Mouse (Mus musculus) NIH3T3 (cell line): Measurements from ENCODE around the gene Ier2.
"Not testable (repeated sequence)": the region's sequence is repeated elsewhere in the genome, so short reads cannot be mapped to it uniquely, and the experiment has no call there.

Experiments used
- DNase-seq: peaks from one replicate; pipeline ENCODE4 v3.0.0-alpha.2; 2012; ENCODE audit warnings: low read depth

Ier2 gene

DNA sequence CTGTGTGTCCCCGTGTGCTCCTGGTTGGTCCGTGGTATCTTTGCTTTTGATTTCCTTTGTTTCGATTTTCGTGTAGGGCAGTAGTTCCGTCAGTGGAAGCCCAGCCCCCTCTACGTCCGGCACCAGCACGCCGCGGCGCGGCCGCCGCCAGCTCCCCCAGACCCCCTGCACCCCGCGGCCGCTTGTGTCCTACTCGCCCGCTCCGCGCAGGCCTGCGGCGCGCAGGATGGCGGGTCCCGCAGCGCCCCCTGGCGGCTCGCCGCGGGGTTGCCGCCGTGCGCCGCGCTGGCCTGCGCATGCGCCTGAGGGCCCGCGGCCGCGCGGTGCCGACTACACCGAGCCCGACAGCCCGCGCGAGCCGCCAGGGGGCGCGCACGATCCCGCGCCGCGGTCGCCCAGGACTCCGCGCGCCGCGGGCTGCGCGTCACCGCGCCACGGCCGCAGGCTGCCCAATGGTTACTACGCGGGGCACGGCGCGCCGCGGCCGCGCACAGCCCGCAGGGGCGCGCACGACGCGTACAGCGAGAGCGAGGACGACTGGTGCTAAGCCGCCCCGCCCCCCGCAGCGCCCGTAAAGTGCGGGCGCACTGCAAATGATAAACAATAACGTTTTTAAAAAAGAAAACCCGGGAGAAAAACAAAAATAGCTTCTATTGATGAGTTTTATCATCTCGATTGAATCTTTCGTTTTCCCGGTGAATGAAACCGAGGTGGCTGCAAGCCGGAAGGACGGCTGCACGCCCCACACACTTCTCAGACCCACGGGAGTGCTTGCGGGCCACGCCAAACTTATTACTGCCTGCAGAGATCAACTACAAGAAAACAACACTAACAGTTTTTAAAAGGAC lies 23.3 kb downstream of the Ier2 start:
- peak; percentile 98 for DNase-seq

DNA sequence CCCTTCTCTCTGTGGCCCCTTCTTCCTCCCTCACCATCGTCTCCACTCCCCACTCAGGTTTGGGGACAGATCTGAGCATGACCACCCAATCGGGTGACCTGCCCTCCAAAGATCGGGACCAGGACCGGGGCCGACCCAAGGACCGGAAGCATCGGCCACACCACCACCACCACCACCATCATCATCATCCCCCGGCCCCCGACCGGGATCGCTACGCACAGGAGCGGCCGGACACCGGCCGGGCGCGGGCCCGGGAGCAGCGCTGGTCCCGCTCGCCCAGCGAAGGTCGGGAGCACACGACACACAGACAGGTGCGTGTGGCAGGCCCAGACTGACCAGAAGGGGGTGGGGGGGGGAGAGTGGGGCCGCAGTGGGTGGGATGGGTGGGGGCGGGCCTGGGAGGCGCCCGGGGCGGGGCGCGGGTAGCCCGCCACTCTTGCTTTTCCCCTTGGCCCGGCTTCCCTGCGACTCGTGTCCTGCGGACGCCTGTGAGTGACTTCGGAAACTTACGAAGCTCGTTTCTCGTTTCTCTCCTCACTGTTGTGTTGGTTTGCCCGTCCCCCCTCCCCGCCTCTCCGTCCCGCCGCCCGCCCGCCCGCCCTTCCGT lies 24.0 kb downstream of the Ier2 start:
- DNase-seq, result no peak

DNA sequence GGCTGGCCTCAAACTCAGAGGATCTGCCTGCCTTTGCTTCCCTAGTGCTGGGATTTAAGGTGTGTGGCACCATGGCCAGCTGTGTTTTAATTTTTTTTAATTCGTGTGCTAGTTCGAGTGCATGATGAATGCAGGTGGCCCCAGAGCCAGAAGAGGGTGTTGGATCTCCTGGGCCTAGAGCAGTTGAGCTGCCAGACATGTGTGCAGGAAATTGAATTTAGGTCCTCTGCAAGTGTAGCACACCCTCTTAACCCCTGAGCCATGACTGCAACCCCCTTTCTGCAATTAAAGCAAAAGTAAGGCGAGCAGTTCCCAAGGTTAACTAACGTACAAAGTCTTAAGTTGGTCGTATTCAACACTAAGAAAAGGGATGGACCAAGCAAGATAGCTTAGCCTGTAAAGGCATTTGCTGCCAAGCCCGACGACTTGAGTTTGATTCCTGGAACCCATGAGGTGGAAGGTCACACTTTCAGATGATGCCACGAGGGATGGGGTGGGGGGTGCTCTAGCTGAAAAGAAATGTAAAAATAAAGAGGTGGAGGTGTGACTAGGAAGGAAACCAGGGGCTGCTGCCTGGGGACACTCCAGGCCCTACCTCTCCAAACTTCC lies 24.6 kb downstream of the Ier2 start:
- DNase-seq, result peak; percentile 43

DNA sequence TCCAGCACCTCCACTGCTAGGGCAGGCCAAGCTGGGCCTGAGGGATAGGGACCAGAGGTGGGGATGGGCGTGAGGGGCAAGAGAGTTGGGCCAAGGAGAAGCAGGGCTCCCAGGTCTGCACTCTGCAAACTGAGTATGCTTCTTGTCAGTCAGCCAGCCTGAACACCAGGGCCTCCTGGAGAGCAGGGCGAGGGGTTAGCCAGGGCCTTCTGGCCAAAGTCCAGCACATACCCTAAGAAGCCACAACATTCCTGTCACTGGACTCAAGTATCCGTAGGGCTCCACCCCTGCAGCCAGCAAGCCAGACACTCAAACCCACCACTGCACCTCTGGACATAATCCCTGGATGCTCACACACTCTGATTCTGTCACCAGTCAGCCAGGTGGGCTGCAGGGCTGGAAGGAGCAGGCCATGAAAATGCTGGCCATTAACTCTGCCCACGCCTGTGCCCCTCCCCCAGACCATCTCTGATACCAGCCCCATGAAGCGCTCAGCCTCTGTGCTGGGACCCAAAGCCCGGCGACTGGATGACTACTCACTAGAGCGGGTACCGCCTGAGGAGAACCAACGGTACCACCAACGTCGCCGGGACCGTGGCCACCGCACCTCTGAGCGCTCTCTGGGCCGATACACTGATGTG lies 26.5 kb downstream of the Ier2 start:
- DNase-seq, result peak; percentile 94

DNA sequence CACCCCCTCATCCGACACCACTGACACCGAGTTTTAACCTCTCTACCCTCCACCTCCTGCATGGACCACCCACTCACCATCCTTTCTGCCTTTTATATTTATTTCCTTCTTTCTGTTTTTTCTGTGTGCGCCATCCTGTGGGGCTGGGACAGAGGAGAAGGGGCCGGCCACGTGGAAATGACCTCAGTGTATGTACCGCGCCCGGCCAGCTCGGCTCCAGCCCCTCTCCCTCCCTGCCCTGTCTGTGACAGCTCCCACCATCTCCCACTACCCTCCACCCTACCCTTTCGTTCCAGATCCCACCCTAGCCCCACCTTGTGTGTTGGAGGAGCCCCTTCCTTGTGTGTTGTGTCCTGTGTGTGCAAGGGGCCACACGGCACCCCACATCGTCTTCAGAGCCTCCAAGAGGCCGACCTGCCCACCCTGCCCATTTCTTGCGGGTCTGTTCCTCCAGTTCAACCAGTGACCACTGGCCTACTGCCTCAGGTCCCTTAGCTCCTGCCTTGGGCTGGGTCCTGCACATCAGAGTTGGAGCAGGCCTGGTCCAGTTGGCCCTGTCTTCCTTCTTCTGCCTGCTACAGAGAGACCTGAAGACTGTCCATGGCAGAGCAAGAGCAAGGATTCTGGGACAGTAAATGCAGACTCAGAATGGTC lies 27.1 kb downstream of the Ier2 start:
- DNase-seq, result no peak

DNA sequence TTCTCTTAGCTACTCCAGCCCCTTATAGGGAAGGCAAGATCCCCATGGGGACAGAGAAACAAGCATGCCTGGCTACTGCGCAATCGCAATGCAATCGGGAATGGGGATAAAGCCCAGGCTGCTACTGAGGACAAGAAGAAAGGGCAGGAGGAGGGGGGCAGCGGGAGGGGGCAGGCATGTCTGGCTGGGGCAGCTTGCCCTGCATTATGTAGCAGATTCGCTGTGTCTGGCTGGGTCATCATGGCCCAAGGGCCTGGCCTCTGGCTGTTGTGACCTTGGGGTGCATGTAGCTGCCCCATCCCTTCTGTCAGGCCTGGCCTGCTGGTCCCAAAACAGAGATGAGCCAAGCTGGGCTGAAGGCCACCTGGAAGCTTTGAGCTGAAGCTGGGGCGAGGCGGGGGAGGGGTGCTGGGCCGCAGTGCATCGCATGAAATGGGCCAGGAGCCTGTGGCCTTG lies 27.8 kb downstream of the Ier2 start:
- peak; percentile 90 for DNase-seq

DNA sequence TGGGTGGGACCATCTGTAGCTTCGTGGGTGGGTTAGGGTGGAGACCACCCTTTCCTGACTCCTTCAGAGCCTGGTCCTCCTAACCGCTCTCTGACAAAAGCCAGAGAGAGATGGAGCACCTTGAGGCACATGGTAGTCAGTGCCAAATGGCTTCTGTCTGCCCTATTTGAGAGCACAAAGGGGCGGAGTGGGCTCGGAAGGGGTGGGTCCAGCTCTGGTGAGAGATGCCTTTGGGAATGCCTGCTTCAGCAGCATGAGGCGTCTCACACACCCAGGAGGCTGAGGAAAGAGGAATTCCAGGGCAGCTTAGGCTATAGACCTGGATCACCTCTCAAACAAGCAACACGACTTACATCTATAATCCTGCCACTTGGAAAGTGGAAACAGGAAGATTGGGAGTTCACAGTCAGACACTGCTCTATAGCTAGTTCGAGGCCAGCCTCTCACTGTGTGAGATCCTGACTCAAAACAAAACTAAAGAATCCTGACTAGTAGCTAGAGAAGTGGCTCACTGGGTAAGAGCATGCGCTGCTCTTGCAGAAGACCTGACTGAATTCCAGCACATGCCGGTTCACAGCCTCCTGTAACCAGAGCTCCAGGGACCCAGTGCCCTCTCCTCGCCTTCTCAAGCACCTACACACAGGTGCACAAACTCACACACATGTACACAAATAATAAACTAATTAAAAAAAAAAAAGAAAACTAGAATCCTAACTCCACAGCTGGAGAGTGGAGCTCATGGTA lies 28.6 kb downstream of the Ier2 start:
- peak; percentile 57 for DNase-seq

DNA sequence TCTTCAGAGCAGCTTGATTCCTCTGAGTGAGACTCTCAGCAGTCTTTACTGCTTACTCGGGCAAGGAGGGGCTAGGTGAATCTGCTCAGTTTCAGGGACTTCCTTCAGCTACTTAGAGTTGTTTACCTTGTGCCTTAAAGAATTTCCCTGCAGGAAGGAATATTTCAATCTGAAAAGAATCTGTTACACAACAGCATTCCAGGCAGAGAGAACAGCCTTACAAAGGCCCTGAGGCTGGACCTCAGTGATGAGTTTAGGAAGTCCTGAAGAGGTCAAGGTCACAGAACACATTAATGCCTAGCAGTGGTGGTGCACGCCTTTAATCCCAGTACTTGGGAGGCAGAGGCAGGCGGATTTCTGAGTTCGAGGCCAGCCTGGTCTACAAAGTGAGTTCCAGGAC lies 30.8 kb downstream of the Ier2 start:
- no peak for DNase-seq

DNA sequence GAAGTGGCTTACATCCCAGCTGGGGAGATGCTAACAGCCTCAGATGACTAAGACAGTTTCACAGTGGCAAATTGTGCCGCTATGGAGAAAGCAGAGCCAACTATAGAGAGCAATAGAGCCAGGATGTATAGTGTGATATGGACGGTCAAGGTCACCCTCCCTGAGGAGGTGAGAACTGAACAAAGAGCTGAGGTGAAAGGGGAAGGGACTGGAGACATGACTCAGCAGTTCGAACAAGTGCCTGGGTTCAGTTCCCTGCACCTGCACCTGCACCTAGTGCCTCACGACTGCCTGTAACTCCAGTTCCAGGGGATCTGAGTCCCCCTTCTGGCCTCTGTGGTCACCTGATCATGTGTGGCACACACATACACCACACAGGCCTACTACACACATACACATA lies 32.5 kb downstream of the Ier2 start:
- DNase-seq, result no peak

DNA sequence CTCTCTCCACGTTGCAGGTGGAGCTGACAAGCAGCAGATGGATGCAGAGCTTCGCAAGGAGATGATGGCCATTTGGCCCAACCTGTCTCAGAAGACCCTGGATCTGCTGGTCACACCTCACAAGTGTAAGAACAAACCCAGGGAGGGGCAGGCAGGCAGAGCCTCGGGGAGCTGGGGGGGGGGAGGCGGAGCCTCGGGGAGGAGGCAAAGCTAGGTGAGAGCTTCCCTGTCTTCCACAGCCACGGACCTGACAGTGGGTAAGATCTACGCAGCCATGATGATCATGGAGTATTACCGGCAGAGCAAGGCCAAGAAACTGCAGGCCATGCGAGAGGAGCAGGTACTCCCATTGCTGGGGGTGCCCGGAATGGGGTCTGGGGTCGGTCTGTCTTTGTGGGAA lies 33.1 kb downstream of the Ier2 start:
- no peak for DNase-seq

DNA sequence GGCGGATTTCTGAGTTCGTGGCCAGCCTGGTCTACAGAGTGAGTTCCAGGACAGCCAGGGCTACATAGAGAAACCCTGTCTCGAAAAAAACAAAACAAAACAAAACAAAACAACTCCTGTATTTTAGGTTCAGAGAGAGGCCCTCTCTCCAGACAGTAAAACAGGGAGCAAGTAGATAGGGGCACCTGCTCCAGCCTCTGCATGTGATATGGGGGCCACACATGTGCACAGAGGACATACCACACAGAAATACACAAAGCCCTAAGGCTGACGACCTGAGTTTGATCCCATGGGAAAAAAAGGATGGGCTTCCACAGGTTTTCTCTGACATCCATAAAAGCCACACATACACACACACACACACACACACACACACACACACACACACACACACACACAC lies 39.2 kb downstream of the Ier2 start:
- DNase-seq, result not testable (repeated sequence)

DNA sequence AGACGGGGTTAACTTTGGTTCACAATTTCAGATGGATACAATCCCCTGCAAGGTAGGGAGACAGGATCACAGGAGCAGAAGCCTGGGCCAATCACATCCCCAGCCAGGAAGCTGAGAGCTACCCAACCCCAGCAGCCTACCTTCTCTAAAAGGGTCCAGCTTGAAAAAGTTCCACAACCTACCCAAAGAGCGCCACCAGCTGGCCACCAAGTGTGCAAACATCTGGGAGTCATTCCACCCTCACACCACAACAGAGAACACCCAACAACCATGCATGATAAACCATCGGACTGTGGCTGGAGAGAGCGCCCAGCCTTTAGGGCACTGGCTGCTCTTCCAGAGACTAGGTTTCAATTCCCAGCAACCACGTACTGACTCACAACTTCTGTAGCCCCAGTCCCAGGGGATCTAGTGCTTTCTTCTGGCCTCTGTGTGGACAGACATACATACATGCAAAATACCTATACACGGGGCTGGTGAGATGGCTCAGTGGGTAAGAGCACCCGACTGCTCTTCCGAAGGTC lies 41.5 kb downstream of the Ier2 start:
- DNase-seq, result peak; percentile 54

DNA sequence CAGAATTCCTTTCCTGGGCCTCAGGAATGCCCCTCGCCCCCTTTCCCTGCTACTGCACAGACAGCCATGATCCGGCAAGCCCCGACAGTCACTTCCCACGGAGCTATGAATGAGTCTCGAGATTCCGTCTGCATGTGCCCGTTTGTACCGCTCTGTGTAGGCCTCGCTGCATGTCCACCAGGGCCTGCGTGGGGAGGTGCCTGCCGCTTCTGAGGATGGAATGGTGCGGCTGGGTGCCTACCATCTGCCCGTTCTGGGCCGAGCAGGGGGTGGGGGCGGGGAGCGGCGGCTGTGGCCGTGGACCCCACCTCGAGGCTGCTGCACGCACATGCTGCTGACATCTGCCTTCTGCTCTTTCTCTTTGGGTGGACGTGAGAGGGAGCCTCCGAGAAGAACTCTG lies 45.6 kb downstream of the Ier2 start:
- no peak for DNase-seq

DNA sequence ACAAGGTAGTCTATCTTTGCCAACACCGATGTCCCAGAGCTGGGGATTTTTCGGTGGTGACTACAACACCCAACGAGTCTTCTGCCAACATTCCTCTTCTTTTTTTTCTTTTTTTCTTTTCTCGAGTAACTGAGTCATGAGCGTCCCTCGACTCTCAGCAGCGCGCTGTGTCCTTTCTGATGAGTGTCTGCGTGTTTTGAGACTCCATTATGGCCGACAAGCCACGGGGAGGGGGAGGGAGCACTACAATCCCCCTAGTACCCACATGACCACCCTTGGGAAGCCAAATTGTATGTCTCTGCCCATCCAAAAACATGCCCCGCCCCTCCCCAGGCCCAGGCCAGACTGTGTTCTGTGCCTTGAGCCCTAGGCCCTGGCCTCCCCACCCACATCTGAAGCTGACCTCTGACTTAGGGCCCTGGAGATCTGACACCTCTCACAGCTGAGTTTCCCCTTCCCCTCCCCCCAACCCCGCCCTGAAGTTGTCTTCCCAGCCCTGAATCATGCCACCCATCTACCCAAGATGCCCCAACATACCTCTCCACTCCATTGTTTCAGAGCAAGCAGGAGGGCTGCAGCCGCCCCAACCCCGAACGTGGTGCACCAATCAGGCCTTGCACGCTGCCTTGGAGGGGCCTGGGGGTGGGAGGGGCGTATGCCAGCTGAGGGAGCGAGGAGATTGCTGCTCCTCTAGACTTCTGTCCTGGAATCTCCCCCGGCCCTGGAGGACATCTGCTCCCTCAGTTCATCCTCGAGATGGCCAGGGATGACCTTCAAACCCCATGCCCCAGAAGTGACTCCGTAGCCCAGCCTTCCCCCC lies 46.8 kb downstream of the Ier2 start:
- DNase-seq, result peak; percentile 87

DNA sequence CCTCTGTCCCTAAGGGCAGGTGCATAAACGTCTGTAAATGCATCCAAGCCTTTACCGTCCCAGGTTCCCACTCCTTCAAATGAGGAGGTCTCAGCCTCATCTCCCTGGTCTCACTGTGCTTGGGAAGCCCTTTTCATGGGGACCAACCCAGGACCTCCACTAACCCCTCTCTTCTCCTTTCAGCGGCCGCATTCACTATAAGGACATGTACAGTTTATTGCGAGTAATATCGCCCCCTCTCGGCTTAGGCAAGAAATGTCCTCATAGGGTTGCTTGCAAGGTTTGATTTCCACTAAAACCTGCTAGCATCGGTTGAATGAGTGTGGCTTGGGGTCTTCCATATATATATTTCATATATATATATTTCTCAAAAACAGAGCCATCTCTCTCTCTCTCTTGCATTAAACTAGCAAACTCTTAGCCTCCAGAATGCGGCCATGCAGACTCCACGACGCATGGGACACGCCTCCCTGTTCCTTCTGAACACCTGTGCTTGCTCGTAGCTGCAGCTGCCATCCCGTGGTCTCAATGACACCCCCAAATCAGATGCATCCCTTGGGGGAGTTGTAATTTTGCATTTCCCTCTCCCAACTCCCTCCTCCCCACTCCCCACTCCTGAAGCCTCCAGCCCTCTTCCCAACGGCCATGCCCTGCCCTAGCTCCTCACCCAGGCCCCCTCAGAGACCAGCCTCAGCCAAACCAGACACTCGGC lies 48.0 kb downstream of the Ier2 start:
- DNase-seq, result peak; percentile 76
